Mouse (Mus musculus) lung, postnatal 10 days (tissue): Measurements from ENCODE around the gene Ifna16.

Source experiments
- DNase-seq: peaks from one replicate; pipeline ENCODE4 v3.0.0; 2021

The Ifna16 gene

DNA sequence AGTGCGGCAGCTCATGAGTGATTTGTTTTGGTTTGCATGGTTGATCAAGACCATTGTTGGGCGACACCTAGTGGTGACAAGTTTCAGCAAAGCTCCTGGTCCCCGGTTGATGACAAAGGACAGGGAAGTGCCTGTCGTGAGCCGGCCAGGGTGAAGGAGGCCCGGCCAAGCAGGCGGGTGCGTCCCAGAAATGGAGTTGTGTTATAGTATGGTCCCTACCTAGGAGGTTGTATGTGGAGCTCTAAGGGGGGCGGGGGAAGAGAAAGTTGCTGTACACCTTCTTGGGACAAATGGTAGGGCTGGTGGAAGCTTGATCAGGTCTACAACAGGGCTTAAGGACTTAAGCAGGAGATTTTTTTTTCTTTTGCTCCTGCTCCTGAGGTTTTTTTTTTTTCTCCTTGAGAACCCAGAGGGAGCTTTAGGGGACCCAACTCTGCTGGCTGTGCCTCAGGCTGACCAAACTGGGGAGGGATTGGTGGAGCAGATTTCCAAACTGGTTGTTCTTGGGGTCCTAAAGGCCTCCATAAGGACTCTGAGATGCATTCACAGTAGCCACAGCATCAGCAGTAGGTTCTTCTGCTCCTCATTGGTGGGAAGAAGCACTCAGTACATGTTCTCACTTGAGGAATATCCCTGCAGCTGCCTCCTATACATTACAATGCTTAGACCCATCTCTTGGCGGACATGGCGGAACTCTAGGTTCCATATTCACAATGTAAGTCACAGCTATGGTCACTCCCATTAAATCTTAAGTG, 35.5 kb downstream of the Ifna16 start:
- peak; percentile 98 for DNase-seq

DNA sequence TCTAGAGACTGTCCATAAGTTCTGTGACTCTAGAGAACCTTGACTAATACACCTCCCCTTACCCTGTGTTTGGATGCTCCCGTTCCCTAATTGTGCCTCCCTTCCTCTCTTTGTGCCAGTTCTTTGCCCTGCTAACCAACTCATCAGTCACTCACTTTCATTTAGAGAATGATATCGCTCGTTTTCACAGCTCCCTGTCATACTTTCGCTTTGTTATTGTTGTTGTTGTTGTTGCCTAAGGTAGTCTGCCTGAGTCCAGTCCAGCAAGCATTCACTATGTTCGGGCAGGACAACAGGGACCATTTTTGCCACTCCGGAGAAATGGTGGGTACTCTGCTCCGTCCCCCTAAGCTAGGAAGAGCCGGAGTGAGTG, 36.0 kb downstream of the Ifna16 start:
- DNase-seq: no peak

DNA sequence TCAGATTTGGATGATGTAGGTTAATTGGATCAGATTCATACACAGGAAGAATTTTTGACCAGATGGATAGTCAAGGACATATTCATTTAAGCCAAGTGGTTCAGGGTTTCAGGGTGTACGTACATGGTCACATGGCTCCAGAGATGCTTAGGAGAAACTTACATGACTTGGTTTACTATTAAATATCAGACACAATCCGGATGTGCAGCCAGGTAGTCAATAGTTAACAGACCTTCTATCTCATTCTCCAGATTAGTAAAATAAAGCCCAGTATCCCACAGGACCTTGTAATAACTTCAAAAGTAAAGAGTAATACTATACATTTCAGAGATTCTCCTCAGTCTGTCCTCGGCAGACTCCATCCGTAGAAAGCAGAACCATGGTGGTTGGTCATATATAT, 42.4 kb downstream of the Ifna16 start, which contains the start of gene C87499:
Gene C87499, minus strand, starts transcription at position 101 of the 400 bp plus-strand sequence.
- DNase-seq: no peak
